Mouse (Mus musculus): ENCODE results near the gene Gm19345.

- TF ChIP-seq POLR2A (IDR thresholded peaks at IDR 0.05; ENCODE audit: borderline replicate concordance, low read depth, low read length) (no peak), CTCF (IDR thresholded peaks at IDR 0.05; ENCODE audit: low read depth, low read length) (no peak)
These were observed 27.4 kb upstream of the Gm19345 start for GRCm38 (mm10) chr7:19824182-19824973.
